Mouse (Mus musculus): Measurements from ENCODE around the gene Cnga4. TPM values are rescaled to one million over a fixed set of nuclear protein-coding genes. Genes with fewer than 3 reads are reported as not detected.

Cnga4 gene
- total and polyA plus RNA-seq, 3 experiments: not detected

GRCm38 (mm10) chr7:105420903-105421302 is 16.5 kb downstream of the Cnga4 start:
- Histone ChIP-seq H3K4me2 (ENCODE audit: insufficient read depth, low read depth, poor library complexity, severe bottlenecking) (no peak overlapping the region), H3K9me3 (replicated peaks; ENCODE audit: low read length) (no peaks in the 10 kb centered on the region), H3K36me3 (replicated peaks in 1 of 2; ENCODE audit: control insufficient read depth in 1 of 2, insufficient read depth in 1 of 2, low read length in 1 of 2) (no peaks in the 10 kb centered on the region), H3K4me1 (ENCODE audit: control insufficient read depth in 1 of 2, insufficient read depth in 2 of 2) (no peaks in the 10 kb centered on the region), H3K27ac (ENCODE audit: insufficient read depth, low read depth) (no peak overlapping the region), H3K9ac (ENCODE audit: insufficient read depth, low read depth) (no peak overlapping the region), H3K4me3 (replicated peaks in 1 of 3; ENCODE audit: low read depth in 2 of 3, low read length in 2 of 3, poor library complexity in 1 of 3) (no peak overlapping the region), H3K79me2 (replicated peaks; ENCODE audit: control insufficient read depth, extremely low read depth, insufficient read depth, poor library complexity, severe bottlenecking) (no peaks in the 10 kb centered on the region), H3K27me3 (replicated peaks) (peaks cover 2% of the 10 kb centered on the region)
- no peak for TF ChIP-seq RCOR1 (conservative IDR thresholded peaks at IDR 0.05; ENCODE audit: low read depth, low read length)
- TF ChIP-seq ETS1 (conservative IDR thresholded peaks at IDR 0.05; ENCODE audit: low read depth, low read length): no peak
- DNase-seq (ENCODE audit: extremely low read depth): no peak
- in situ Hi-C loops (cut with MboI; ENCODE audit: low pct_ligation_motif_present, low pct_unique_long_range_greater_than_20kb, low sequenced_read_pairs) (no loop called here), dilution Hi-C loops (cut with MboI; ENCODE audit: extremely low pct_ligation_motif_present, extremely low pct_unique_long_range_greater_than_20kb, low sequenced_read_pairs) (no loop called here)

- dilution Hi-C loops (cut with MboI; ENCODE audit: extremely low pct_ligation_motif_present, extremely low pct_unique_long_range_greater_than_20kb, low sequenced_read_pairs) (no loop called here), in situ Hi-C loops (cut with MboI; ENCODE audit: low pct_ligation_motif_present, low pct_unique_long_range_greater_than_20kb, low sequenced_read_pairs) (no loop called here)
- Histone ChIP-seq H3K4me1 (ENCODE audit: control insufficient read depth in 1 of 2, insufficient read depth in 2 of 2) (no peaks in the 10 kb centered on the region), H3K27me3 (replicated peaks) (peaks cover 2% of the 10 kb centered on the region), H3K4me3 (replicated peaks in 1 of 3; ENCODE audit: low read depth in 2 of 3, low read length in 2 of 3, poor library complexity in 1 of 3) (no peak overlapping the region), H3K9ac (ENCODE audit: insufficient read depth, low read depth) (no peak overlapping the region), H3K9me3 (replicated peaks; ENCODE audit: low read length) (no peaks in the 10 kb centered on the region), H3K79me2 (replicated peaks; ENCODE audit: control insufficient read depth, extremely low read depth, insufficient read depth, poor library complexity, severe bottlenecking) (no peaks in the 10 kb centered on the region), H3K4me2 (ENCODE audit: insufficient read depth, low read depth, poor library complexity, severe bottlenecking) (no peak overlapping the region), H3K36me3 (replicated peaks in 1 of 2; ENCODE audit: control insufficient read depth in 1 of 2, insufficient read depth in 1 of 2, low read length in 1 of 2) (no peaks in the 10 kb centered on the region), H3K27ac (ENCODE audit: insufficient read depth, low read depth) (no peak overlapping the region)
- no peak for TF ChIP-seq NRF1 (IDR thresholded peaks at IDR 0.05; ENCODE audit: low read depth, low read length)
- no peak for TF ChIP-seq ELF1 (IDR thresholded peaks at IDR 0.05; ENCODE audit: low read depth, low read length)
- no peak for TF ChIP-seq MAX (IDR thresholded peaks at IDR 0.05; ENCODE audit: low read length)
- no peak for TF ChIP-seq MAFK (IDR thresholded peaks at IDR 0.05; ENCODE audit: insufficient replicate concordance, low read length)
- no peak for TF ChIP-seq MYC (IDR thresholded peaks at IDR 0.05; ENCODE audit: low read depth, low read length)
- no peak for TF ChIP-seq PAX5 (IDR thresholded peaks at IDR 0.05; ENCODE audit: low read length)
- TF ChIP-seq KAT2A (IDR thresholded peaks at IDR 0.05; ENCODE audit: insufficient replicate concordance, low read length): no peak
- TF ChIP-seq ZMIZ1 (IDR thresholded peaks at IDR 0.05; ENCODE audit: low read depth, low read length): no peak
- TF ChIP-seq NELFE (IDR thresholded peaks at IDR 0.05; ENCODE audit: low read depth, low read length): no peak
- no peak for DNase-seq (ENCODE audit: extremely low read depth)
Measured at GRCm38 (mm10) chr7:105424368-105424767, 20.0 kb downstream of the Cnga4 start.

GRCm38 (mm10) chr7:105425424-105426043 is 21.2 kb downstream of the Cnga4 start, which contains the start of gene Cckbr:
Cckbr (plus strand) TSS chr7:105425731.
- no peaks in the 10 kb centered on the region for H3K36me3 ChIP-seq (replicated peaks in 1 of 2; ENCODE audit: control insufficient read depth in 1 of 2, insufficient read depth in 1 of 2, low read length in 1 of 2)
- in situ Hi-C loops (cut with MboI; ENCODE audit: low pct_ligation_motif_present, low pct_unique_long_range_greater_than_20kb, low sequenced_read_pairs): no loop called here
- H3K79me2 ChIP-seq (replicated peaks; ENCODE audit: control insufficient read depth, extremely low read depth, insufficient read depth, poor library complexity, severe bottlenecking): no peaks in the 10 kb centered on the region
- no peak within 1 kb of the TSS for H3K4me2 ChIP-seq (ENCODE audit: insufficient read depth, low read depth, poor library complexity, severe bottlenecking)
- no peak within 1 kb of the TSS for H3K9ac ChIP-seq (ENCODE audit: insufficient read depth, low read depth)
- DNase-seq (ENCODE audit: extremely low read depth): no peak
- peaks cover 2% of the 10 kb centered on the region for H3K27me3 ChIP-seq (replicated peaks)
- dilution Hi-C loops (cut with MboI; ENCODE audit: extremely low pct_ligation_motif_present, extremely low pct_unique_long_range_greater_than_20kb, low sequenced_read_pairs): no loop called here
- TF ChIP-seq USF2 (conservative IDR thresholded peaks at IDR 0.05; ENCODE audit: low read depth, low read length) (no peak), UBTF (IDR thresholded peaks at IDR 0.05; ENCODE audit: low read depth, low read length) (no peak), ZKSCAN1 (IDR thresholded peaks at IDR 0.05; ENCODE audit: borderline replicate concordance, low read depth, low read length) (no peak), IRF4 (IDR thresholded peaks at IDR 0.05; ENCODE audit: low read depth, low read length) (no peak), SIN3A (IDR thresholded peaks at IDR 0.05; ENCODE audit: low read length) (no peak), KAT2A (IDR thresholded peaks at IDR 0.05; ENCODE audit: insufficient replicate concordance, low read length) (no peak), ETS1 (conservative IDR thresholded peaks at IDR 0.05; ENCODE audit: low read depth, low read length) (no peak), RAD21 (IDR thresholded peaks at IDR 0.05; ENCODE audit: low read depth, low read length) (no peak), NRF1 (IDR thresholded peaks at IDR 0.05; ENCODE audit: low read depth, low read length) (no peak), EP300 (IDR thresholded peaks at IDR 0.05; ENCODE audit: low read length) (no peak), CHD1 (IDR thresholded peaks at IDR 0.05; ENCODE audit: low read depth, low read length) (no peak), GABPA (IDR thresholded peaks at IDR 0.05; ENCODE audit: insufficient replicate concordance, low read depth, low read length) (no peak), MEF2A (IDR thresholded peaks at IDR 0.05; ENCODE audit: borderline replicate concordance, low read depth, low read length) (no peak), JUND (conservative IDR thresholded peaks at IDR 0.05; ENCODE audit: low read depth, low read length) (no peak), ZNF384 (IDR thresholded peaks at IDR 0.05; ENCODE audit: low read depth, low read length) (no peak), POLR2AphosphoS2 (IDR thresholded peaks at IDR 0.05; ENCODE audit: low read depth, low read length) (no peak), ZMIZ1 (IDR thresholded peaks at IDR 0.05; ENCODE audit: low read depth, low read length) (no peak), MAFK (IDR thresholded peaks at IDR 0.05; ENCODE audit: insufficient replicate concordance, low read length) (no peak), MAX (IDR thresholded peaks at IDR 0.05; ENCODE audit: low read length) (no peak)
- H3K27ac ChIP-seq (ENCODE audit: insufficient read depth, low read depth): no peak within 1 kb of the TSS
- no peaks in the 10 kb centered on the region for H3K9me3 ChIP-seq (replicated peaks; ENCODE audit: low read length)
- H3K4me1 ChIP-seq (ENCODE audit: control insufficient read depth in 1 of 2, insufficient read depth in 2 of 2): peaks cover 0 to 3% of the 10 kb centered on the region in 2 experiments; a peak in 1 of 4 replicates
- H3K4me3 ChIP-seq (replicated peaks in 1 of 3; ENCODE audit: low read depth in 2 of 3, low read length in 2 of 3, poor library complexity in 1 of 3): no peak within 1 kb of the TSS

All from CH12.LX (cell line).